Mouse (Mus musculus) monocyte, adult 5-6 weeks (primary cell): ENCODE measurements around the gene Arl15. TPM values are rescaled to one million over a fixed set of nuclear protein-coding genes. Genes with fewer than 3 reads are reported as not detected.

ENCODE experiments used
- ATAC-seq: fragments of 153-309, 156-312 bp; replicated peaks from 2 replicates; pipeline ENCODE4 v1.8.0; 2017; ENCODE audit warnings: mild to moderate bottlenecking; ENCODE audit not compliant: low TSS enrichment, insufficient number of reproducible peaks, severe bottlenecking, poor library complexity, low FRiP score
- total RNA-seq: library from RNA; stranded (forward); fragments of 200-1000, 200-491, 200-594 nt; gene quantifications from 3 replicates; pipeline ENCODE4 v1.2.3, GENCODE M21; 2017

Gene Arl15
- total RNA-seq, 1 experiment from 2014 or later, result 11.3 TPM

DNA sequence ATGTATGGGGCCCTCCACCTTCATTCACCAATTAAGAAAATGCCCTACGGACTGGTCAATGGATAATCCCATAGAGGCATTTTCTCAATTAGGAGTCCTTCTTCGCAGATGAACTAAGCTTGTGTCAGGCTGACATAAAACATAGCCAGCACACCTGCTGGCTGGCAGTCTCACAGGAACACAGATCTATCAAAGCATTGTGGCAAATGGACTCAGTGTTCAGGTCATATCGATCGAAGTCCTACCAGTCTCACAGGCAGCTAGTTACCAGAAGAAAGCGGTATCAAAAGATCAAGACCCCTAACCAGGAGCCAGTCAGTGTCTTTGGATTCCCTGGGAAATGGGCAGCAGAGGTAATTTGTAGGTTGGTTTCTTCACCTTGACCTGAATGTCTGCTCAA lies 274.1 kb downstream of the Arl15 start:
- no peak for ATAC-seq

DNA sequence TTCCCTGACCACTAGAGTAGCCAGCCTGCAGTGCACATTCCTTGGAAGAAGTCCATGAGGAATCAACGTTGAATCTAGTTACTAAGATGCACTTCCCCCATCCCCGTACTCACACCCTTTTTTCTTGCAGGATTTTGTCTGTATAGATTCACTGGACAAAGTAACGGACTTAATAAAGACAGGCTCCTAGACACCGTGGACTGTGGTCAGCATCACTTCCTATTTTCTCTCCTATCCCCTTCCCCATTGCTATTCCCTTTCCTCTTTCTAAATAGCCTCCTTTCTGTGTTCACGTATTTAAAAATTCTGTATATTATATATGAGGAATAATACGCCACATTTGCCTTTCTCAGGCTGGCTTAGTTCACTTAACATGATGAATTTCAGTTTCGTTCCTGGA lies 277.1 kb downstream of the Arl15 start:
- ATAC-seq, result no peak

DNA sequence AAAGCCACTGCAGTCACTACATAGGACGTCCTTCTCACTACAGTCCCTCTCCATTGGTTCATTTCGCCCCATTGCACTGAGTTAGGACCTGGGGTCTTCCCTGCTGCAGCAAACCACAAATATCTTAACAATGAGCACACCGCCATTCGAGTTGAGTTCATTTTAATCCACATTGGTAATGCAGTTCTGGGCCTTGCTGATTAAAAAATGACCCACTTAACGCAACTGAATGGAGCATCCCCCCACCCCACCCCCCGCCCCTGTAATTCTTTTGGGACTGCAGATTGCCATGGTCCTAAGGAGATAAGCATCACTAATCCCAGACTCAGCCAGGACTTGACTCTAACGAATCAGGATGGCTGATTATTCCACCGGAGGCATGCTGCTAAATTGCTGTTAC lies 280.2 kb downstream of the Arl15 start:
- no peak for ATAC-seq

DNA sequence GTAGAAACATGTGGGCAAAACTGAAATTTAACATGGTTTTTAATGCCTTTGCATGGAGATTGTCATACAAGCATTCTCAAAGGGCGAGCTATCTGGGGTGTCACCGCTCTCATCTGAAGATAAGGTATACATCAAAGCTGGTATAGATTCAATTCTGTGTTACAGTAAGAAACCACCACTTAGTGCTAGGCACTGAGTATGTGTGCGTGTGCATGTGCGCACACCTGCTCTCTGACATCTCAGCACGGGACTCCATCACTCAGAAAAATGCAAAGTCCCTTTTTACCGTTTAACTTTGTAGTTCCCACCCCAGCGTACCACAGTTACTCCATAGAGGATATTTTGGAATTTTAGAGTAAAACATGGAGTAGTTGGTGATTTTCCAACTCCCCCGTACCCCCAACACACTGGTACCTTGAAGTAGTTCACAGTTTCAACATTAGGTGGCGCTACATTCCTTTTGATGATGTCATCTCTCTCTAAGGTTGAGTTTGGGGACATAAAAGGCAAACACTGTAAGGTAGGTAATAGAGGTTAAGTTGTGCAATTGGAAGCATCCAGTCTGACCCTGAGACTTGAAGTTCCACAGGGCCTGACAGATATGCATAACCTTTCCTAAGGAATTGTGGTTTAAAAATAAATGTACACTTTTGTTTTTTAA lies 281.5 kb downstream of the Arl15 start:
- ATAC-seq, result no peak

DNA sequence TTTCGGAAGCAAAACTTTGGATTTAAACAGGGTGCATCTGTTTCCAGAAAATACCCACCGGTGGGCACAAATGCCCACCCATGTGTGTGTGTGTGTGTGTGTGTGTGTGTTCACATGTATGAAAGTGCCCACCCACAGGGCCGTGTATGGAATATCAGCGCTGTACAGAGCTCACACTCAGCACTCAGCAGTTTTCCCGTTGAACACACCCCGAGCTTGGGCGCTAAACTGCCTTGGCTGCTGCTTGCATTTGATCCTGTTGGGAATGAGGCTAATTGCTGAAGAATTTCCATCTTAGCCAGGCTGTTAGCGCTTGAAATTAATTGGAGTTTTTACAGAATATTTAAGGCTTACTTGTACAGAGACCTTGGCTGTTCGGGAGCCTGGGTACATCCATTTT lies 282.9 kb downstream of the Arl15 start:
- ATAC-seq, result no peak

DNA sequence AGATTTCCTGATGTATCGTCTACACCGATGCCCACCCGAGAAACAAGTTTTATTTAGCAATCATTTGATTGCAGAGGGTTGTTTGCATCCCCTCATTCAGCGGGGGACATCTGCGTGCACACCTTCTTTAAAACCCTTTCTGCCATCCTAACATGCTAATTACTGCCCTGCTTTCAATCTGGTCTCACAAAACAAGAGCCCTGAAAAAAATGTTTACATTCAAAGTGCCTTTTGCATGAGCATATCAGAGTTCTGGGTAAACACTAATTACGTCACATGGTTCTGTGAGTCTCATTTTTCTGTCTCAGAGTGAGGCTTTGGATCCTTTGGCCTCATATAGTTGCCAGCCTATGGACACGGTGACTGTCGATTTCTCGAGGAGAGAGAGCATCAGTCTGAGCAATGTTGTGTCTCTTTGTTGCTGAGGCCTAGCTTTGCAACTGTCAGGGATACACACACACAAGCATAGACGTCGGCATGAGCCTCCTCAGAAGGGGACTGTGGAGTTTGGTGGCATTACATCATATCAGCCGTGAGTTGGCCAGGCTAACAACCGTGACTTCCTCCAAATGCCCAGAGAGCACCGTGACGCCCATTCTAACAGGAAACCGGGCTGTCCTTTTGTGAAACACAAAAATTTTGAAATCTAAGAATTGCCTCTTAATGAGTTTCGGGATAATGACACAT lies 283.4 kb downstream of the Arl15 start:
- ATAC-seq, result peak; percentile 63; the same call in 1 of the 2 replicates

DNA sequence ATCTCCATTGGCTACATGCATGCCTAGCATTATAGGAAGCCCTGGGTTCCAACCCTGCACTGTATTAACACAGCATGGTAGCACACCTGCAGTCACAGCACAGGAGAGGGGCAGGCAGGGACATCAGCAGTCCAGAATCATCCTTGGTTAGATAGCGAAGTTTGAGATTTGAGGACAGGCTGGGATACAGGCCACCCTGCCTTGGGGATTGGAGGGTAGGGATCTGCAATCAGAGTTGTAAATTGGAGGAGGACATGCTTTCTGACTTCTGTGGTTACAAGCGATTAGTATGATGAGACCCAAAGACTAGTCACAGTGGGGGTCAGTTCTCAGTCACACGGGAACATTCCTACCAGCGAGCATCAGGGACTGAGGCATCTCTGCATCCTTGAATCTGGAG lies 284.5 kb downstream of the Arl15 start:
- ATAC-seq, result no peak

DNA sequence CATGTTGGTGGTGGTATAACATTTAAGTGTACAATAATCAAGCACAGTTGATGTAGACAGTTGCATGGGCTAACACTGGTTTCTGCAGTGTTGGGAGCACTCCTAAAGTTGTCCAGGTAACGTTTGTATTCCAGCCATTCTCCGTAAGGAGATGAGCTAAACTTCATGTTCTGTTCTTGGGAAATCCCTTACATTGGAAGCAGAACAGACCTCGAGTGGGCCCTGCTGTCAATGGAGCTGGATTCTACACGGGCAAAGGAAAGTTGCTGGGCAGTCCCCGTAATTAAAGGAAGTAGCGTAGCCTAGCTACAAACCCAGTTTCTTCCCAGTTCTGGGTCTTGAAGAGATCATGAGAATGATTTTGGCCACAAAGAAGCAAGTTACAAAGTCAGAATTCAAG lies 285.4 kb downstream of the Arl15 start:
- ATAC-seq, result no peak

DNA sequence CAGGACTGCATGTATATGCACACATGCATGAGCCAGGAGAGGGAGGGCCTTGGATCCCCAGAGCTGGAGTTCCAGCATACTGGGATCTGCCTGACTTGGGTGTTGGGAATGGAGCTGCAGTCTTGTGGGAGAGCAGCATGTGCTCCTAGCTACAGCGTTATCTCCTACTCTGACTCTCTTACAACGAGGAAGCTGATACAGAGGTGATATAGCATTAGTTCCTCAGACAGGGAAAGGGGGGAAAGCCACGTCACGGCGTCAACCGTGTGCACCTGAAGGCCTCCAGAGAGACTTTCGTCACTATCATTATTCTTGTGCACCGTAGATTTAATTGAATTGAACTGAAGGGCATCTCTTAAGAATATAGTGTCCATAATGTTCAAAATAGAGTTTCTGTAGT lies 286.2 kb downstream of the Arl15 start:
- no peak for ATAC-seq

DNA sequence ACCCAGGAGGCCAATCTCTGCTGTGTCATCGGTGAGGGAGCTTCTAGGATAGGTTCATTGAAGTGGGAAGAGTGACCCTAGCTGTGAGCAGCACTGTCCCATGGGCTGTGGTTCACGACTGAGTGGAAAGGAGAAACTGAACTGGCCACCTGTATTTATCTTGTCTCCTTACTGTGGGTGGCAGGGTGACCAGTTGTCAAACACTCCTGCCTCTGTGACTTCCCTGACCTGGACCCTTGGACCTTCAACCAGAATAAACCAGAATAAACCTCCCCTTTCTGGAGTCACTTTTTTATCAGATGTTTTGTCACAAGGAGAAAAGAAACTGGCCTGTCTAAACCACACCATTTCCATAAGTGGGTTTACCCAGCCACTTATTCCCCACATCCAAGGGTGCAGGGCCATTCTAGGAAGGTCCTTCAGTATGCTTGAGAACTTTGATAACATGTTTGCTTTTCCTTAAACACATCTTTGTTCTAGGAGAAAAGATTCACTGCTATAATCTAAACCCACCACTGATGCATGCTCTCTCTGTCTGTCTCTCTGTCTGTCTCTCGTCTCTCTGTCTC lies 289.3 kb downstream of the Arl15 start:
- no peak for ATAC-seq

DNA sequence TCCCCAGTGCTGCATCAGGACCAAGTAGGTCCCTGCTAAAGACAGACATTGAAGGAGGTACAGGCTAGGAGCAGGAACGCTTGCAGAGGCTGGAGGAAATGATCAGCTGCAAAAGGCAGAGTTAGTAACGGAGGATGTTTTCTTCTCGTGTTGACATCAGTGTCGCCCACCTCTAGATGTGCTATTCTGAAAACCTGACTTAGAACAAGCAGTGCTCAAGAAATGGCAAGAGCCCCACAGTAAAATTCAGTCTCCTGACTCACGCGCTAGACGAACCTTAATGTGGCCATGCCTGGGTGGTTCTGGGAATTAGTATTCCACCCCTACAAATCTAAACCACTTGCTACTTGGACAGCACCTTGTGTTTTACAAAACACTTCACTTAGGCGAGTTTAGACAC lies 291.1 kb downstream of the Arl15 start:
- no peak for ATAC-seq

DNA sequence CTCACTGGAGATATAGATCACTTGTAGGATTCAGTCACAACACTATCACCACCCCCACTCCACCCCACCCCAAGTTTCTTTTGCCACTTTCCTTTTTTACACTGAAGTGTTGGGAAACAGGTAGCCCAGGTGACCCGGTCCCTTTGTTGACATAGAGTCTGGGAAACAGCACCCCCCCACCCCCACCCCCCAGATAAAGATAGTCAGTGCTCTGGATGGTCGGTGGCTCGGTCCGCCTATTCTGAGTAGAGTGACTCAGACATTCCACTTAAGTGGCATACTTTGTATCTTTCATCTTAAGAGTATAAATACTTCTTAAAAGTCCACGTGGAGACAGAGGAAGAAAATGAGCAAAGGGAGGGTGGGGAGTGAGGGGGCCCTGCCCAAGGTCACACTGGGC lies 292.0 kb downstream of the Arl15 start:
- ATAC-seq, result no peak

DNA sequence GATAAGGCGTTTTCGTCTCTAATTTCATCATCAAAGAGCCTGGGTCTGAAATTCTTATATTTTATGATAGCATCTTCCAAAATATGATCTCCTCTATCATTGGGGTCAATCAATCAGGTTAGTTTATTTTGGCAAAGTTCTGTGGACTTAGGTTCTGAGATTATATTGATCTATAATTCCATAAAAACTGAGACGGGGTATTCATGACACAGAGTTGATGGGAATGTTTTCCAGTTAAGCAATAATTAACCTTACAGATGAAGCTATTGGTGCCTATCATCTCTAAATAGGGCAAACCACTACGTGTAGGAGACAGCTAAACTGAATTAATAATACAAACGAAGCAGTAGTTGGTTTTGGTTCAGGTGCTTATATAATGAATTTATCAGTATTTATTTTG lies 292.5 kb downstream of the Arl15 start:
- ATAC-seq, result no peak

DNA sequence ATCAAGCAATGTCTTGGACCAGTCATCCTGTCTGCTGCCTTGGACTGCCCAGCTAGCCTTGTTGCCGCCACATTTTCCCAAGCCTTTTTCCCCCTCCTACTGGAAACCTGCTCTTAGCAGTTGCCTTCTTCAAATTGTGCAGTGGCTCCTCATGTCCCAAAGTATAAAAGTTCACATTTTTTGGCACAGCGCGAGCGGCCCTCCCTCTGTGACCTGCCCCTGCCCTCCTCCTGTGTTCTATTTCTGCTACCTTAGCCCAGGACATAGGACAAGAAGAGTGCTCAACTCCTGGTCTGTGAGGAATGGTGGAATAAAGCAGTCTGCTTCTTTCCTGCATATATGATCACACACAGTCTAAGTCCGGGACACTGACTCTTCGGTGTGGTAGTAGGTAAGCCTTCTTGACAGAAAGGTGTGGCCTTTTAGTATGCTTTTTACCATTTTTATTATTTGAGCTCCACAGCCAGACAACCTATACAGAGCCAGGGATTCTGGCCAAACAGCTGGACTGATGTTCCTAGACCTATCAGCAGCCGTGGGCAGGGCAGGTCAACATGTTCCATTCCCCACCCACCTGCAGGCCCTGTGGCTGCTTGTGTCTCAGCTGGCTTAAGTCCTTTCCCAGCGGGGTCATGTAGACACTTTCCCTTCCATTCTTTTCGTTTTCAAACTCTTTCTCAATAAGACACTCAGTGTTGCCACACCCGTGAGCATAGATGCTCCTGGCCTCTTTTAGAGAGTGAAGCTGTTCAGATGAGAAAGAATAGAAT lies 293.6 kb downstream of the Arl15 start:
- no peak for ATAC-seq

DNA sequence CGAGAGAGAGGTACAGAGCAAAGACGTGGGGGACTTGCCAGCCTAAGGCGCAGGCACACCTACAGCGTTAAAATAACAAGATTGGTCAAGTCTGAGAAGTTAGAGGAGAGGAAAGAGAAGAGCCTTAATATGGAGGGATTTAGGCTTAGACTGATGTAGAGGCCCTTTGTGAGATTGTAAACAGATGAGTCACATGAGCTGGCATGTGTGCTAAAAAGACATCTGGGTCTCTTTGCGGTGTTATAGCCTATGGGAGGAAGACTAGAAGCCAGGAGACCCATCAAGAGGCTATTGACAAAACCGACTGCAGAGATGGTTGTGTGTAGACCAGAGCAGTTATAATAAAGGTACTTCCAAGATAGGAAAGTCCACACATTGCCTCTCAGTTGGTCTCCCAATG lies 296.5 kb downstream of the Arl15 start:
- ATAC-seq, result no peak

DNA sequence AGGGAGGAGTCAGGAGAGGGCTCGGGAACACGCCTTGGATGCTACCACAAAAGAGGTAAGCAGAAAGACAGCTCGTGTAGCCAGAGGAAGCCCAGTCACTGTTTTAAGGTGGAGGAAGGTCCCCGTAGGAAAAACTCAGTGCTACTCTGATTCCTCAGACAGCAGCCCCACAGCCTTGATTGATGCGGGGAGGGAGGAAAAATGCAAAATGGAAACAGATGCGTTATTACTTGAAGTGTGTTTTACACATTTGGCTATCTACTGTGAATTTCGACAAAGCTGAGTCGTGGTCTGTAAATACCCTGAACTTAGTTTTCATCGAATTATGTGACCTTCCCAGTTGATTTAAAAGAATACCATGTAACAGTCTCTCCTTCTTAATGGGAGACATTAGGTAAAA lies 296.9 kb downstream of the Arl15 start:
- ATAC-seq, result no peak

DNA sequence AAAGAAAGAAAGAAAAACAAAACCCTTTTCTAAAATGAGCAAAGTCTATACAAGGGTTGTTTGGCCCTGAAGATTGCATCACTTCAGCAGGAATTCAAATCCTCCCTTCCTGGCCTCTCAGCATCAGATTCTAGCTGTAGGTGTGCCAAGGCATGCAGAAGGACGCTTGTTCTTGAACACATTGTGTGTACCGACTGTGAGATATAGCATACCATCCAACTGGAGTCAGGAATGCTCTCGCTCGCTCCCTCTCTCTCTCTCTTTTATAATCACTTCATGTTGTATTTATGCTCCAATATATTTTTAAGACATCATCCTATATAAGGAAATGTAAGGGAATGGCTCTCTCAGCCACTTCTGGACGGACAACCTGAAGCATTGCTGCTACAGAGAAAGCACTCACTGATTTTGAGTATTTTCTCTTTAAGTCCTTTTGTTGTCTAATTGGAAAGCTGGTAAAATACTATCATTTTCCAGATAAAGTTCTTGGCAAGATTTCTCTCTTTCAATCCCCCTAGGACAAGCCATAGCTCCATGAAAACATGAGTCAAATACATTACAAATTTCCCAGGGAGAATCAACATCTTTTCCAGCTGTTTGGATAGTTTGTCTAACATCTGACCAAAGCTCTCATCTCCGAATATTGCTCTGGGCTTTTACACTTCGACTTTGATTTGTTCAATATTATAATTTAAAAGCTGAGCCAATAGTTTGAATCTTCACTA lies 300.0 kb downstream of the Arl15 start:
- ATAC-seq, result no peak

DNA sequence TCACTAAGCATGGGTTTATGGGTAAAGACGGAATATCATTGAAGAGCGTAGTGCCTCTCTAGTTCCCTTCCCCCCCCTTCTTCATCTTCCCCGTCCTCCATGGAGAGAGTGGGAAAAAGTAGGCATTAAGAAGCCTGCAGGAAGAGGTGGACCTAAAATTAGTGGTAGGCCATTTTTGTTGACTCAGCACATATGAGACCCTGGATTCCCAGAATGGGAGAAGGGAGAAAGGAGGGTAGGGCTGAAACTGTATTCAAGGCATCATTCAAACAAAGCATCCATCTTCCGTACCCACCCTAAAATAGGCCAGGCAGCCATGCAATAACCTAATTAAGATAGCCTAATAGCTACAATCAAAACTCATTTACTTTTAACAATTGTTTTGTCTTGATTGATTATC lies 301.1 kb downstream of the Arl15 start:
- no peak for ATAC-seq

DNA sequence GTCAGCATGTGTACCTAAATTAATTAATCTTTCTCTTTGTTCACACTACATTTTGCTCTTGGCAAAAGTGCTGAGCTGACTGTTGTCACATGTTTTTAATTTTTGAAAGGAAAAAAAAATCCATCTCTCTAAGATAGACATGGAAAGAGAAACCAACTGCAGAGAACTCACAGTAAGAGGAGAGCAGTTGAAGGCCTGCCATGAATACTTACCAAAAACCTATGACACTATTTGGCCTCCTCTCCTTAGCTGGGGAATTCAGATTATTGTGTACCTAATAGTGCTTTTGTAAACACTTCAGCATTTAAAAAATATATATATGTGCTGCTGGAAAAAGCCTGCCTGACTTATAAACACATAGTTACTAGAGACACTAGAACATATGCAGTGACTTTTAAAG lies 302.1 kb downstream of the Arl15 start:
- no peak for ATAC-seq
